Mouse (Mus musculus) thymus, adult 2 months (tissue): ENCODE results near the gene Nol12.

ENCODE experiments used
- CTCF ChIP-seq: fragments of 200-500 bp; IDR thresholded peaks from 2 replicates; pipeline ENCODE4 v1.5.1; 2012; ENCODE audit warnings: mild to moderate bottlenecking, control low read depth, low read length, moderate library complexity, borderline replicate concordance; ENCODE audit not compliant: control insufficient read depth, poor library complexity, insufficient read depth; ENCODE audit errors: extremely low read depth
- POLR2A ChIP-seq: fragments of 200-500 bp; IDR thresholded peaks from 2 replicates; pipeline ENCODE4 v1.6.1; 2012; ENCODE audit warnings: mild to moderate bottlenecking, low read length, control low read depth, moderate library complexity; ENCODE audit not compliant: control insufficient read depth, poor library complexity, insufficient read depth; ENCODE audit errors: extremely low read depth

- TF ChIP-seq CTCF (no peak), POLR2A (no peak)
These were observed 35.4 kb upstream of the Nol12 start, which contains the start of gene Gm49510 for GRCm38 (mm10) chr15:78899409-78899739.
